Mouse (Mus musculus): ENCODE results near the gene Bcar3. TPM values are rescaled to one million over a fixed set of nuclear protein-coding genes. Genes with fewer than 3 reads are reported as not detected.
A peak's percentile ranks its signal among the peaks of the same experiment; 100 is the strongest.

The Bcar3 gene
- total and polyA plus RNA-seq, 2 experiments from 2014 or later: 6.3 to 23.8 TPM

GRCm38 (mm10) chr3:122551174-122551573, 257.2 kb downstream of the Bcar3 start:
- Histone ChIP-seq H3K36me3 (ENCODE audit: insufficient read depth, low read length) (no peaks in the 10 kb centered on the region; the same call in 1 of the 2 replicates), H3K4me2 (ENCODE audit: low read depth, low read length) (no peak overlapping the region), H3K4me3 (ENCODE audit: low read length) (no peak overlapping the region), H3K27ac (no peak overlapping the region), H3K9me3 (ENCODE audit: low read length) (no peaks in the 10 kb centered on the region), H3K9ac (replicated peaks; ENCODE audit: low read length) (no peak overlapping the region), H3K27me3 (ENCODE audit: insufficient read depth, low read length) (no peaks in the 10 kb centered on the region), H3K4me1 (ENCODE audit: insufficient read depth, low read length) (no peaks in the 10 kb centered on the region)
- WGBS: 97% methylated on average over 3 of the region's 3 CpGs
- ATAC-seq (no peak), DNase-seq (ENCODE audit: low spot score) (no peak)
- TF ChIP-seq CTCF (IDR thresholded peaks at IDR 0.05; ENCODE audit: low read depth): no peak

- ATAC-seq (no peak), DNase-seq (ENCODE audit: low spot score) (no peak)
- TF ChIP-seq CTCF (IDR thresholded peaks at IDR 0.05; ENCODE audit: low read depth): no peak
- H3K4me3 ChIP-seq (ENCODE audit: low read length): no peak overlapping the region
- H3K36me3 ChIP-seq (ENCODE audit: insufficient read depth, low read length): 0 out of 2 replicates have a peak, but pooled peaks cover 4% of the 10 kb centered on the region
- H3K9me3 ChIP-seq (ENCODE audit: low read length): no peaks in the 10 kb centered on the region
- no peak overlapping the region for H3K27ac ChIP-seq
- H3K4me1 ChIP-seq (ENCODE audit: insufficient read depth, low read length): no peaks in the 10 kb centered on the region
- 33% methylated on average over 2 of the region's 2 CpGs for WGBS
- H3K4me2 ChIP-seq (ENCODE audit: low read depth, low read length): no peak overlapping the region
- no peak overlapping the region for H3K9ac ChIP-seq (replicated peaks; ENCODE audit: low read length)
- H3K27me3 ChIP-seq (ENCODE audit: insufficient read depth, low read length): no peaks in the 10 kb centered on the region
These were observed 263.8 kb downstream of the Bcar3 start for GRCm38 (mm10) chr3:122557766-122558165.

- Histone ChIP-seq H3K36me3 (ENCODE audit: insufficient read depth, low read length) (0 out of 2 replicates have a peak, but pooled peaks cover 4% of the 10 kb centered on the region), H3K9me3 (ENCODE audit: low read length) (no peaks in the 10 kb centered on the region), H3K9ac (replicated peaks; ENCODE audit: low read length) (no peak overlapping the region), H3K4me1 (ENCODE audit: insufficient read depth, low read length) (no peaks in the 10 kb centered on the region), H3K4me2 (ENCODE audit: low read depth, low read length) (no peak overlapping the region), H3K27me3 (ENCODE audit: insufficient read depth, low read length) (no peaks in the 10 kb centered on the region), H3K27ac (no peak overlapping the region), H3K4me3 (ENCODE audit: low read length) (no peak overlapping the region)
- no peak for DNase-seq (ENCODE audit: low spot score)
- TF ChIP-seq CTCF (IDR thresholded peaks at IDR 0.05; ENCODE audit: low read depth): no peak
- WGBS: 41% methylated on average over 7 of the region's 7 CpGs
- ATAC-seq: no peak
These were observed 271.3 kb downstream of the Bcar3 start for GRCm38 (mm10) chr3:122565285-122565684.

- 73% methylated on average over 3 of the region's 3 CpGs for WGBS
- ATAC-seq (no peak), DNase-seq (ENCODE audit: low spot score) (no peak)
- Histone ChIP-seq H3K4me2 (ENCODE audit: low read depth, low read length) (no peak overlapping the region), H3K27me3 (ENCODE audit: insufficient read depth, low read length) (no peaks in the 10 kb centered on the region), H3K4me1 (ENCODE audit: insufficient read depth, low read length) (no peaks in the 10 kb centered on the region), H3K36me3 (ENCODE audit: insufficient read depth, low read length) (0 out of 2 replicates have a peak, but pooled peaks cover 4% of the 10 kb centered on the region), H3K4me3 (ENCODE audit: low read length) (no peak overlapping the region), H3K27ac (no peak overlapping the region), H3K9me3 (ENCODE audit: low read length) (no peaks in the 10 kb centered on the region), H3K9ac (replicated peaks; ENCODE audit: low read length) (no peak overlapping the region)
- no peak for TF ChIP-seq CTCF (IDR thresholded peaks at IDR 0.05; ENCODE audit: low read depth)
These were observed 272.2 kb downstream of the Bcar3 start for GRCm38 (mm10) chr3:122566112-122566511.

- no peak overlapping the region for H3K9ac ChIP-seq (replicated peaks; ENCODE audit: low read length)
- no peak for DNase-seq (ENCODE audit: low spot score)
- no peak overlapping the region for H3K27ac ChIP-seq
- H3K4me1 ChIP-seq (ENCODE audit: insufficient read depth, low read length): no peaks in the 10 kb centered on the region
- H3K27me3 ChIP-seq (ENCODE audit: insufficient read depth, low read length): no peaks in the 10 kb centered on the region
- no peak for ATAC-seq
- TF ChIP-seq CTCF (IDR thresholded peaks at IDR 0.05; ENCODE audit: low read depth): no peak
- no peak overlapping the region for H3K4me2 ChIP-seq (ENCODE audit: low read depth, low read length)
- WGBS: 68% methylated on average over 4 of the region's 4 CpGs
- H3K4me3 ChIP-seq (ENCODE audit: low read length): no peak overlapping the region
- no peaks in the 10 kb centered on the region for H3K9me3 ChIP-seq (ENCODE audit: low read length)
- 0 out of 2 replicates have a peak, but pooled peaks cover 2% of the 10 kb centered on the region for H3K36me3 ChIP-seq (ENCODE audit: insufficient read depth, low read length)
These were observed 272.6 kb downstream of the Bcar3 start for GRCm38 (mm10) chr3:122566549-122566948.

GRCm38 (mm10) chr3:122573426-122574286, 279.7 kb downstream of the Bcar3 start:
- DNase-seq (ENCODE audit: low spot score): peak; percentile 16
- no peak for ATAC-seq
- no peak for TF ChIP-seq CTCF (IDR thresholded peaks at IDR 0.05; ENCODE audit: low read depth)
- no peak overlapping the region for H3K4me2 ChIP-seq (ENCODE audit: low read depth, low read length)
- no peaks in the 10 kb centered on the region for H3K9me3 ChIP-seq (ENCODE audit: low read length)
- no peak overlapping the region for H3K27ac ChIP-seq
- H3K27me3 ChIP-seq (ENCODE audit: insufficient read depth, low read length): no peaks in the 10 kb centered on the region
- no peak overlapping the region for H3K4me3 ChIP-seq (ENCODE audit: low read length)
- no peaks in the 10 kb centered on the region for H3K36me3 ChIP-seq (ENCODE audit: insufficient read depth, low read length)
- 90% methylated on average over 5 of the region's 5 CpGs for WGBS
- no peaks in the 10 kb centered on the region for H3K4me1 ChIP-seq (ENCODE audit: insufficient read depth, low read length)
- no peak overlapping the region for H3K9ac ChIP-seq (replicated peaks; ENCODE audit: low read length)

GRCm38 (mm10) chr3:122574921-122575320, 281.0 kb downstream of the Bcar3 start:
- TF ChIP-seq CTCF (IDR thresholded peaks at IDR 0.05; ENCODE audit: low read depth): no peak
- H3K9ac ChIP-seq (replicated peaks; ENCODE audit: low read length): no peak overlapping the region
- H3K9me3 ChIP-seq (ENCODE audit: low read length): no peaks in the 10 kb centered on the region
- no peak overlapping the region for H3K27ac ChIP-seq
- no peak overlapping the region for H3K4me2 ChIP-seq (ENCODE audit: low read depth, low read length)
- no peaks in the 10 kb centered on the region for H3K36me3 ChIP-seq (ENCODE audit: insufficient read depth, low read length)
- WGBS: 85% methylated on average over 1 of the region's 1 CpGs
- no peak overlapping the region for H3K4me3 ChIP-seq (ENCODE audit: low read length)
- ATAC-seq: no peak
- DNase-seq (ENCODE audit: low spot score): no peak
- no peaks in the 10 kb centered on the region for H3K4me1 ChIP-seq (ENCODE audit: insufficient read depth, low read length)
- no peaks in the 10 kb centered on the region for H3K27me3 ChIP-seq (ENCODE audit: insufficient read depth, low read length)

Measured in hindbrain, postnatal 0 days (tissue).